Mouse (Mus musculus): ENCODE measurements at regions not wholly inside any gene's neighbourhood (a gene's known extent, or its start where the extent isn't known, plus 50 kb on each side); places are given as distances from the start of the nearest gene placed in this dataset.

DNA sequence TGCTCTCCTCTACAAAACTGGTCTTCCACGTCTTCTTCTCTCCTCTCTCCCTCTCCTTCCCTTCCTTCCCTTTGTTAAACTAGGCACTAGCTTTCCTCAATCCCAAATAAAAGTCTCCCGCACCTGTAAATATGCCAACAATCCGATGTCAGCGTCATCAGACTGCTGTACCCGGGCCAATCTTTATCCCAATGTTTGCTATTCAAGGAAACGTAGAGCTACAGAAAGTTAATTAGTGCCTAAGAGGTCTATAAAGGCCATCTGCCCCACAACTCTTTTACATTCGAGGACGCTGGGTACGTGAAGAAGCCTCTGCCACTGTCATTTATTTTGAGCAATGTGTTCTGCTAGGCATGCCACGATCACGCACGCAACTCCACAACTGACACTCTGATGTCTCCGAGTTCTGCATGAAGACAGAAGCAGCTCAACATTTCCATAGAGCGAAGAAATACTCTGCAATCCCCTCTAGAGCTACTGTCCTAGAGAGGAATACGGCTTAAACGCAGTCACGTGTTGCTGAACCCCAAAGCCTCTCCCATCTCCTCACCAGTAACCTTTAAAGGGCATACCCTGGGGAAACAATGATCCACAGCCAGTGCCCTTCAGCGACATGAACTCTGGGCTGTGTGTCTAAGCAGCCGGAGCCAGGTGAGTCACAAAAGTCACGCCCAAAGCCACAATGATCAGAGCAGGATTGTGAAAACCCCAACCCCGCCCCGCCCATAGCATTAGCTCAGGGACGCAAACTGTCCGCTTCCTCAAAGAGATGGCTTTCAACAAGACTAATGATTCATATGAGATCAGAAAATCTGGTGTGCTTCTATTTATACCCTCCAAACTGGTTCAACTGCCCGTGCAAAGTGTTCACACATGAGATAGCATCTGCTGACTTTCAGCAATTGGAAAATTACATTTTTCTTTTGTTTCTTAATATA, 510.9 kb upstream of the Gm10131 start:
- Histone ChIP-seq H3K9me3 (replicated peaks) (no peaks in the 10 kb centered on the region), H3K36me3 (no peaks in the 10 kb centered on the region), H3K4me1 (replicated peaks) (no peaks in the 10 kb centered on the region), H3K9ac (no peak overlapping the region), H3K4me3 (no peak overlapping the region), H3K27ac (no peak overlapping the region), H3K27me3 (no peaks in the 10 kb centered on the region), H3K4me2 (no peak overlapping the region)
- no peak for ATAC-seq (replicated peaks; ENCODE audit: insufficient number of reproducible peaks, insufficient read depth, low FRiP score, low read depth)
- WGBS: 74% methylated on average over 25 of the region's 25 CpGs

DNA sequence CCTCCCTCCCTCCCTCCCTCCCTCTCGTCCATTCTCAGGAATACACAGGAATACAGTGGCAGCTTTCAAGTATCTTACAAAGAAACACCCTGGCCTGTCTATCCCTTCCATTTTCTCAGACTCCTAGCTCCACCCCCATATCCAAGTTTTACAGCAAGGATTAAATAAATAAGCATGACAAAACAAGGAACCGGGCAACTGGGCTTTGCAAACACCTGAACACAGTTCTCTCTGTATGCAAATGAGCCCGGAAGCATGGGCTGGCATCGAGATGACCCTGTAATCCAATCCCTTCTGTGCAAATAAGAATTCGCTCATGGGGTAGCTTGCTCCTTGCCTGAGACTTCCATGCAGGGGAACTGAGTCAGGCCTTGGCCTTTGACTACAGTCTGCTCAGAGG, 506.5 kb upstream of the Gm10131 start:
- 59% methylated on average over 4 of the region's 5 CpGs for WGBS
- Histone ChIP-seq H3K4me3 (no peak overlapping the region), H3K9me3 (replicated peaks) (no peaks in the 10 kb centered on the region), H3K36me3 (no peaks in the 10 kb centered on the region), H3K9ac (no peak overlapping the region), H3K27ac (no peak overlapping the region), H3K4me2 (no peak overlapping the region), H3K4me1 (replicated peaks) (no peaks in the 10 kb centered on the region), H3K27me3 (no peaks in the 10 kb centered on the region)
- ATAC-seq (replicated peaks; ENCODE audit: insufficient number of reproducible peaks, insufficient read depth, low FRiP score, low read depth): no peak

DNA sequence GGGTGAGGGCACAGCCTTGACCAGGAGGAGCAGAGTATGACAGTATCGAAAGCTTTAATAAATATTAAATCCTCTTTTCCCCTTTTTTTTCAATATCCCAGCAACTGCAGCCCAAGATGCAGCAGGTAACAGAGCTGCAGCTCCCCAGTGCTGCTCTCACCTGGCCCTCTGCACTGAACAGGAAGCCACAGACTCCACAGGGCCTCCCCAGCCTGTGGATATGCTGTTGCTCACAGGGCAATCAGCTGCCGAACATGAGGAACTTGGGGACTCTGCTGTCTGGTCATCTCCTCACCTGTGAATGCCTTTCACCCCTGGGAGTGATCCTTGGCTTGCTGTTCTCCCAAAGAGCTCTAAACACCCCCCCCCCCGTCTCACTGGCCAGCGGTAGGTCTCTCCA, 503.4 kb upstream of the Gm10131 start:
- H3K9ac ChIP-seq: no peak overlapping the region
- H3K27me3 ChIP-seq: no peaks in the 10 kb centered on the region
- H3K36me3 ChIP-seq: no peaks in the 10 kb centered on the region
- 75% methylated on average over 4 of the region's 4 CpGs for WGBS
- H3K27ac ChIP-seq: no peak overlapping the region
- ATAC-seq (replicated peaks; ENCODE audit: insufficient number of reproducible peaks, insufficient read depth, low FRiP score, low read depth): no peak
- H3K9me3 ChIP-seq (replicated peaks): no peaks in the 10 kb centered on the region
- H3K4me2 ChIP-seq: no peak overlapping the region
- H3K4me3 ChIP-seq: no peak overlapping the region
- no peaks in the 10 kb centered on the region for H3K4me1 ChIP-seq (replicated peaks)

DNA sequence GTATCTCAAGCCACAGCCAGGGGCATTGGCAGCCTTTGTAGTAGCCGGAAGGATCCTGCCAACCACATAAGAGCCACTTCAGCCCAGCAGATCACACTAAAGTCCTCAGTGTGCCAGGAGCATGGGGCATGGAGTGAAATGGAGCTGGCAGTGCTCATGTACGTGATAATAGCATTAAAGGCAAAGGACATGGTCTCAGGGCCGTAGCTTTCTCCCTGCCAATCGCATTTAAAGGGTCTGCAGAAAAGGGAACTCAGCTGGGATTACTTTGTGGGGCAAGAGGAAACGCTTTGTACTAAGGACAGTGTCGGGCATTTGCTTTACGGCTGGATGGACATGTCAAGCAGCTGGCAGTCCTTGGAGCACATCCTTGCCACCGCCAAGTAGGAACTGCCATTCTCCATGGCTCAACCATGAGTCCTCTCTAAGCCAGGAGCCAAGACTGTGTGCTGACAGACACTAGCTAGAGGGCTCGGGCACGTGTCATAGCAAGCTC, 502.5 kb upstream of the Gm10131 start:
- WGBS: 70% methylated on average over 10 of the region's 10 CpGs
- no peaks in the 10 kb centered on the region for H3K9me3 ChIP-seq (replicated peaks)
- ATAC-seq (replicated peaks; ENCODE audit: insufficient number of reproducible peaks, insufficient read depth, low FRiP score, low read depth): no peak

DNA sequence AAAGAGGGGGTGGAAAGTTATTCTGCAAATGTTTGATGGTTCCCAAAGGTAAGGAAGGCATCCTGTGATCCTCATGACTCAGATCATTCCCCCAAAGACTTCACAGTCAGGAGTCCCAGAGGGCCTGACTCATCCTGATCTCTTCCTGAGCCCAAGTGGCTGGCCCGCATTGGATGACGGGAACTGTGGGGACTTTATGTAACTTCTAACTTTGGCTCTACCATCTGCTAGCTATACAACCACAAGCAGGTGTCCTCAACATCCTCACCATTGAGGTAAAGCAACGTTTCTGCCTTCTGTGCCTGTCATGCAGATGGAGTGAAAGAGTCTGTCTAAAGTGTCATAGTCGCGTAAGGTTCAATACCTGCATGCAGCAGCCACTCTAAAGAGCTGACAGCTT, 501.6 kb upstream of the Gm10131 start:
- Histone ChIP-seq H3K27ac (no peak overlapping the region), H3K4me3 (no peak overlapping the region), H3K9me3 (replicated peaks) (no peaks in the 10 kb centered on the region), H3K9ac (no peak overlapping the region), H3K4me1 (replicated peaks) (no peaks in the 10 kb centered on the region), H3K36me3 (no peaks in the 10 kb centered on the region), H3K4me2 (no peak overlapping the region), H3K27me3 (no peaks in the 10 kb centered on the region)
- ATAC-seq (replicated peaks; ENCODE audit: insufficient number of reproducible peaks, insufficient read depth, low FRiP score, low read depth): no peak
- 69% methylated on average over 5 of the region's 5 CpGs for WGBS

More for the DNA sequence above, 502.5 kb upstream of the Gm10131 start:
- Histone ChIP-seq H3K27ac (no peak overlapping the region), H3K9ac (no peak overlapping the region), H3K36me3 (no peaks in the 10 kb centered on the region), H3K4me1 (replicated peaks) (no peaks in the 10 kb centered on the region), H3K27me3 (no peaks in the 10 kb centered on the region), H3K4me2 (no peak overlapping the region), H3K4me3 (no peak overlapping the region)

DNA sequence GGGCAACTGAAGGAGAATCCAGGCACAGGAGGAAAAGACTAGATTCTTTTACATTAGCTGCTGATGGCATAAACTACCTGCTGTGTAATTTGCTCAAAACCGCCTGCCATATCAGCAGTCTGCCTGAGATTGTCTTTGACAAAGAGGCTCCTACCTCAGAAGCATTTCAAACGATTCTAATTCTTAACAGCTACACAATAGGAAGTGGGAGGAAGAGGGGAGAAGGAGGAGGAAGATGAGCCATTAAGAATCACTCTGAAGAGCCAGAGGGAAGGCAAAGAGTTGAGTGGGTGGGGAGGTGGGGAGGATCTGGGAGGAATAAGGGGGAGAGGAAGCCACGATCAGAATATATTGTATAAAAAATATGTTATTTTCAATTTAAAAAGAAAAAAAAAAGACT, 500.9 kb upstream of the Gm10131 start:
- Histone ChIP-seq H3K9me3 (replicated peaks) (no peaks in the 10 kb centered on the region), H3K27me3 (no peaks in the 10 kb centered on the region), H3K4me3 (no peak overlapping the region), H3K4me2 (no peak overlapping the region), H3K9ac (no peak overlapping the region), H3K36me3 (no peaks in the 10 kb centered on the region), H3K4me1 (replicated peaks) (no peaks in the 10 kb centered on the region), H3K27ac (no peak overlapping the region)
- 76% methylated on average over 3 of the region's 3 CpGs for WGBS
- no peak for ATAC-seq (replicated peaks; ENCODE audit: insufficient number of reproducible peaks, insufficient read depth, low FRiP score, low read depth)

DNA sequence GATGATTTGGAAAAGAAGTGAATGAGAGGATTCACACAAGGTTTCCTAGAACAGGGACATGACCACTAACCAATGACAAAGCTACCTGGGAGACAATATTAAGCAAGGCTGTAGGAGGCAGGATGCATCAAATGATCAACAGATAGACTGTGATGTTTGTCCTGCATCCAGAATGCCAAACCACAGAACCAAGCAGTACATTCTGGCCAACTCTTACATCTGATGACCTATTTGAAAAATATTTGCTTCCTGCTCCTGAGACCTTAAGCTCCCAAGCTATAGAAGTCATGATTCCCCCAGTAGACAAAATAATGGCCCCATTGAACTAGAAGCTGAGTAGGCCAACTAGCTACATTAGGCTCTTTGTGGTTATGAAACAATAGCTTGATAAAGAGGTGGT, 498.6 kb upstream of the Gm10131 start:
- Histone ChIP-seq H3K9me3 (replicated peaks) (no peaks in the 10 kb centered on the region), H3K4me1 (replicated peaks) (no peaks in the 10 kb centered on the region), H3K4me3 (no peak overlapping the region), H3K36me3 (no peaks in the 10 kb centered on the region), H3K4me2 (no peak overlapping the region), H3K27ac (no peak overlapping the region), H3K27me3 (no peaks in the 10 kb centered on the region), H3K9ac (no peak overlapping the region)
- ATAC-seq (replicated peaks; ENCODE audit: insufficient number of reproducible peaks, insufficient read depth, low FRiP score, low read depth): no peak

DNA sequence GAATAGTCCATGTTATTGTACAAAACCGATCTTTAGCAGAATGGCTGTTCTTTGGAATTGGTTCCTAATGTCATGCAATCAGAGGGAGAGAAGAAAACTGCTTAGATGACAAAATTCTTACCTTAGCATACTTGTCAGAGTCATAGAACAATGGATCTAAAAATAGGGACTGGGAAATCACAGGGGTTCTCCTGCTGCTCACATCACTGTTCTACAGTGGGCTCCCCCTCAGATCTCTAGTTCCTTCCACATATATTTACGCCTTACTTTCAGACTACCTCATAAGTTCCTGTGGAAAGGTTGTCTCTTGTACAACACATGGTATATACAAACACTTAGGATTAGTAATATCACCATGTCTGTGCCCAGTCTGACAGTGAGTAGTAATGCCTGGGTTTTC, 495.9 kb upstream of the Gm10131 start:
- Histone ChIP-seq H3K9me3 (replicated peaks) (no peaks in the 10 kb centered on the region), H3K36me3 (no peaks in the 10 kb centered on the region), H3K4me2 (no peak overlapping the region), H3K4me1 (replicated peaks) (no peaks in the 10 kb centered on the region), H3K4me3 (no peak overlapping the region), H3K9ac (no peak overlapping the region), H3K27ac (no peak overlapping the region), H3K27me3 (no peaks in the 10 kb centered on the region)
- ATAC-seq (replicated peaks; ENCODE audit: insufficient number of reproducible peaks, insufficient read depth, low FRiP score, low read depth): no peak
- WGBS: 85% methylated on average over 2 of the region's 2 CpGs

DNA sequence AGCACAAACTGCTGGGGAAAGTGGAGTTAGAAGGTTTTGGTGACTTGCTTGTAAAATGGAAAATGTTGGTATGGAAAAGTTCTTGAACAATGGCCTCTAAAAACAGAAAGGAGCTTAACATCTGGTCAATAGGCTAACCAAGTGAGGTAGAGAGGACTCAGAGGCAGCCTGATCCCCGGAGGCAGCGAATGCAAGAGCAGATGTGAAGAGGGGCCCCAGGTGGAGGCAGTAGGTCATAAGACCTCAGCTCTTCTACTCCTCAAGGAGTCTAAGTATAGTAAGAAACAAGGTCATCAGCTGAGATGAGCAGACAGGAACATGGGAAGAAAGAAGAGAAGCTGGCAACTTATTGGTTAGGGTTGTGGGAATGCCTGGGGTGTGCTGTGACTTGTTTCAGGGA, 493.5 kb upstream of the Gm10131 start:
- Histone ChIP-seq H3K27ac (no peak overlapping the region), H3K4me3 (no peak overlapping the region), H3K9ac (no peak overlapping the region), H3K9me3 (replicated peaks) (no peaks in the 10 kb centered on the region), H3K36me3 (no peaks in the 10 kb centered on the region), H3K4me2 (no peak overlapping the region), H3K4me1 (replicated peaks) (no peaks in the 10 kb centered on the region), H3K27me3 (no peaks in the 10 kb centered on the region)
- no peak for ATAC-seq (replicated peaks; ENCODE audit: insufficient number of reproducible peaks, insufficient read depth, low FRiP score, low read depth)
- 97% methylated on average over 2 of the region's 2 CpGs for WGBS

DNA sequence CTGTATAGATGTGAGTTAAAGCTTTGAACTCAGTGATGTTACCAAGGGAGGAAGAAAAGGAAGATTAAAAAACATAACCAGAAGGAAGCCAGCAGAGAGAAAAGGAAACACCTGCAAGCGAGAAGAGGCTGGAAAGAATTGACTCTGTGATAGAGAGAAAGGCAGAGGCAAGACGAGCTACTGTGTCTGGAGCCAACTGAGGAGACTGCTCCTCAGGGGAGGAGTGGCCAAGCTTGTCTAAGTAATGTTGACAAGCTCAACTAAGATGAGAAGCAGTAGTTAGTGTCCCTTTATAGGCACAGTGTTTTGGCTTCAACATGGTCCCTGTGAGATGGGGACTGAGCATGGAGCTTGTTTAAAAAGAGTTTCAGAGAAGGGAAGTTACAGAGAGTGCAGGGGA, 493.0 kb upstream of the Gm10131 start:
- Histone ChIP-seq H3K4me2 (no peak overlapping the region), H3K27me3 (no peaks in the 10 kb centered on the region), H3K4me1 (replicated peaks) (no peaks in the 10 kb centered on the region), H3K27ac (no peak overlapping the region), H3K36me3 (no peaks in the 10 kb centered on the region), H3K9me3 (replicated peaks) (no peaks in the 10 kb centered on the region), H3K4me3 (no peak overlapping the region), H3K9ac (no peak overlapping the region)
- 57% methylated on average over 2 of the region's 2 CpGs for WGBS
- no peak for ATAC-seq (replicated peaks; ENCODE audit: insufficient number of reproducible peaks, insufficient read depth, low FRiP score, low read depth)

DNA sequence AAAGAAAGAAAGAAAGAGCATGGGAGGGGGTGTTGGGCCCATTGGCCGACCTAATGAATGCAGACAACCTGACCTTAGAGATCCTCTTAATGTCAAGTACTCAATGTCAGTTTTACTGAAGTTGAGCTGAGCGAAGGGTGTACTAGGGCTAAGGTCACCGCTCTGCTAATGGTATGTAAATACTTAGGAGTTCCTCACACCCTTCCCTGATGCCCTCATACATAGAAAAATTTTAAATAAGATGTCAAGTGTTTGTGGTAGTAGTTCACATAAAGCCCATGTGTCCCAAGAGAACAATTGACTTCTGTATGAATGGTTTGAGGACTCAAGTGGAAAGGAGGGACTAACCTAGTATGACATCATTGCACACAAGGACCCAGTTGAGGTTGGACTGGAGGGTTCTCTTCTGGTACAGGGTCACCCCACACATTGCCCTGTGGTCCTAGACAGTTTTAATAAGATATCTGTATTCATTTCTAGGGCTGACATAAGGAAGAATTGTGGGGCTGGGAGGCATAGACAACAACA, 490.0 kb upstream of the Gm10131 start:
- H3K4me3 ChIP-seq: no peak overlapping the region
- H3K9ac ChIP-seq: no peak overlapping the region
- ATAC-seq (replicated peaks; ENCODE audit: insufficient number of reproducible peaks, insufficient read depth, low FRiP score, low read depth): no peak
- no peaks in the 10 kb centered on the region for H3K27me3 ChIP-seq
- no peak overlapping the region for H3K4me2 ChIP-seq
- no peaks in the 10 kb centered on the region for H3K9me3 ChIP-seq (replicated peaks)
- no peak overlapping the region for H3K27ac ChIP-seq
- 80% methylated on average over 3 of the region's 3 CpGs for WGBS
- H3K4me1 ChIP-seq (replicated peaks): no peaks in the 10 kb centered on the region
- H3K36me3 ChIP-seq: no peaks in the 10 kb centered on the region

DNA sequence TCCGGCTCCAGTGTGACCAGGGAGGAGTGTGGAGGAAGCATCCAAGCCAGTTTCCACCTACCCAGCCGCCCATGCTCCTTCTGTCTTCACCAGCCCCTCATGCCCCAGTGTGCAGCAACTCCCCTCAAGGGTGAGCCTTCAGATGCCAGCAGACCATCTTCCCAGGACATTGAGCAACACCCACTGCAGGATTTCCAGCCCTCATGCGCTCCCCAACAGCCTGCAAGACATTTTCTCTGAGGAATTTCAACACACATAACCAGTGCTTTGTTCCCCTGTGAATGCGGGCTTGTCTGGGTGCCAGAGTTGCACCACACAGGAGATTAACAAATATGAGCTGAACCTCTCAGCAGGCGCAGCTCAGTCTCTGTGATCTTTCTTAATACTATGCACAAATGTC, 489.3 kb upstream of the Gm10131 start:
- 69% methylated on average over 5 of the region's 5 CpGs for WGBS
- Histone ChIP-seq H3K4me1 (replicated peaks) (no peaks in the 10 kb centered on the region), H3K4me2 (no peak overlapping the region), H3K9me3 (replicated peaks) (no peaks in the 10 kb centered on the region), H3K9ac (no peak overlapping the region), H3K27me3 (no peaks in the 10 kb centered on the region), H3K27ac (no peak overlapping the region), H3K36me3 (no peaks in the 10 kb centered on the region), H3K4me3 (no peak overlapping the region)
- no peak for ATAC-seq (replicated peaks; ENCODE audit: insufficient number of reproducible peaks, insufficient read depth, low FRiP score, low read depth)
